Mouse (Mus musculus) testis, adult 2 months (tissue): ENCODE results near the gene Sectm1b. TPM values are rescaled to one million over a fixed set of nuclear protein-coding genes. Genes with fewer than 3 reads are reported as not detected.

Experiments
- H3K27ac ChIP-seq: fragments of 200-500 bp; 2 replicates; pipeline ENCODE4 v1.5.1; 2012; ENCODE audit warnings: low read depth, low read length; ENCODE audit not compliant: control insufficient read depth, insufficient read depth
- H3K27me3 ChIP-seq: fragments of 200-500 bp; 2 replicates; pipeline ENCODE4 v1.6.1; 2012; ENCODE audit warnings: mild to moderate bottlenecking, low read length, moderate library complexity; ENCODE audit not compliant: control insufficient read depth, insufficient read depth
- H3K36me3 ChIP-seq: fragments of 200-500 bp; 2 replicates; pipeline ENCODE4 v1.6.1; 2012; ENCODE audit warnings: mild to moderate bottlenecking, low read length; ENCODE audit not compliant: control insufficient read depth, insufficient read depth
- H3K4me1 ChIP-seq: fragments of 200-500 bp; 2 replicates; pipeline ENCODE4 v1.6.1; 2012; ENCODE audit warnings: low read length; ENCODE audit not compliant: control insufficient read depth, insufficient read depth
- H3K4me3 ChIP-seq: fragments of 200-500 bp; 2 replicates; pipeline ENCODE4 v1.5.1; 2012; ENCODE audit warnings: low read depth, mild to moderate bottlenecking, low read length, moderate library complexity, mixed read lengths; ENCODE audit not compliant: control insufficient read depth
- CTCF ChIP-seq: fragments of 200-500 bp; IDR thresholded peaks from 2 replicates; pipeline ENCODE4 v1.5.1; 2012; ENCODE audit warnings: low read depth, mild to moderate bottlenecking, inconsistent platforms, low read length, moderate library complexity; ENCODE audit not compliant: control insufficient read depth, insufficient read depth, insufficient replicate concordance
- POLR2A ChIP-seq: fragments of 200-500 bp; IDR thresholded peaks from 2 replicates; pipeline ENCODE4 v1.6.1; 2012; ENCODE audit warnings: low read depth, mild to moderate bottlenecking, inconsistent platforms, low read length, moderate library complexity; ENCODE audit not compliant: control insufficient read depth
- polyA plus RNA-seq: library from polyadenylated mRNA; depleted of rRNA; stranded (reverse); fragments of >200 nt; gene quantifications from 2 replicates; pipeline ENCODE4 v1.2.3, GENCODE M21; 2012

The Sectm1b gene
- polyA plus RNA-seq, 1 experiment: not detected

- Histone ChIP-seq H3K36me3 (no peaks in the 10 kb centered on the region), H3K4me1 (no peaks in the 10 kb centered on the region), H3K27me3 (no peaks in the 10 kb centered on the region), H3K4me3 (no peak overlapping the region), H3K27ac (no peak overlapping the region)
- TF ChIP-seq POLR2A (no peak), CTCF (no peak)
Measured at GRCm38 (mm10) chr11:121041636-121042035, 21.7 kb downstream of the Sectm1b start.

- TF ChIP-seq CTCF (peak; percentile 63; the same call in 1 of the 2 replicates), POLR2A (no peak)
- Histone ChIP-seq H3K27ac (no peak overlapping the region), H3K4me1 (no peaks in the 10 kb centered on the region), H3K4me3 (no peak overlapping the region), H3K36me3 (no peaks in the 10 kb centered on the region), H3K27me3 (no peaks in the 10 kb centered on the region)
Measured at GRCm38 (mm10) chr11:121041212-121041611, 22.2 kb downstream of the Sectm1b start.

GRCm38 (mm10) chr11:121039302-121039701 lies 24.1 kb downstream of the Sectm1b start, which contains the start of gene Cd7:
Gene Cd7, minus strand, starts transcription at chr11:121039418.
- Histone ChIP-seq H3K4me3 (no peak within 1 kb of the TSS), H3K27ac (no peak within 1 kb of the TSS), H3K27me3 (no peaks in the 10 kb centered on the region), H3K4me1 (no peaks in the 10 kb centered on the region), H3K36me3 (no peaks in the 10 kb centered on the region)
- TF ChIP-seq POLR2A: no peak
- no peak for TF ChIP-seq CTCF

GRCm38 (mm10) chr11:121038366-121039240 lies 24.8 kb downstream of the Sectm1b start:
- Histone ChIP-seq H3K27ac (no peak overlapping the region), H3K36me3 (no peaks in the 10 kb centered on the region), H3K4me1 (no peaks in the 10 kb centered on the region), H3K4me3 (no peak overlapping the region), H3K27me3 (no peaks in the 10 kb centered on the region)
- TF ChIP-seq POLR2A (no peak), CTCF (no peak)

- Histone ChIP-seq H3K27me3 (no peaks in the 10 kb centered on the region), H3K36me3 (no peaks in the 10 kb centered on the region), H3K4me3 (no peak overlapping the region), H3K27ac (no peak overlapping the region), H3K4me1 (no peaks in the 10 kb centered on the region)
- TF ChIP-seq POLR2A: no peak
- no peak for TF ChIP-seq CTCF
Measured at GRCm38 (mm10) chr11:121033118-121033517, 30.3 kb downstream of the Sectm1b start.

GRCm38 (mm10) chr11:121027259-121027658 lies 36.1 kb downstream of the Sectm1b start:
- TF ChIP-seq CTCF: no peak
- no peak for TF ChIP-seq POLR2A

GRCm38 (mm10) chr11:121024163-121024562 lies 39.2 kb downstream of the Sectm1b start:
- no peak for TF ChIP-seq CTCF
- TF ChIP-seq POLR2A: no peak
- no peaks in the 10 kb centered on the region for H3K27me3 ChIP-seq
- no peaks in the 10 kb centered on the region for H3K4me1 ChIP-seq
- no peak overlapping the region for H3K4me3 ChIP-seq
- H3K27ac ChIP-seq: no peak overlapping the region
- no peaks in the 10 kb centered on the region for H3K36me3 ChIP-seq

More at GRCm38 (mm10) chr11:121027259-121027658, 36.1 kb downstream of the Sectm1b start:
- H3K4me1 ChIP-seq: no peaks in the 10 kb centered on the region
- no peak overlapping the region for H3K4me3 ChIP-seq
- H3K27me3 ChIP-seq: no peaks in the 10 kb centered on the region
- H3K36me3 ChIP-seq: no peaks in the 10 kb centered on the region
- H3K27ac ChIP-seq: no peak overlapping the region

GRCm38 (mm10) chr11:121019501-121019900 lies 43.9 kb downstream of the Sectm1b start:
- Histone ChIP-seq H3K27me3 (no peaks in the 10 kb centered on the region), H3K4me1 (peaks cover 6% of the 10 kb centered on the region), H3K27ac (no peak overlapping the region), H3K4me3 (no peak overlapping the region), H3K36me3 (no peaks in the 10 kb centered on the region)
- TF ChIP-seq CTCF: no peak
- TF ChIP-seq POLR2A: no peak
